Mouse (Mus musculus) heart, postnatal 0 days (tissue): ENCODE measurements around the gene Mas1. TPM values are rescaled to one million over a fixed set of nuclear protein-coding genes. Genes with fewer than 3 reads are reported as not detected.

Experiments used
- ATAC-seq: fragments of 200-750 bp; cut with Nextera tagmentation; 2 replicates; pipeline ENCODE4 v1.8.0; 2017; ENCODE audit warnings: low read depth, moderate number of reproducible peaks, moderate library complexity; ENCODE audit not compliant: insufficient read depth
- DNase-seq: peaks from one replicate; pipeline ENCODE4 v3.0.0-alpha.2; 2016; ENCODE audit warnings: low spot score
- H3K27ac ChIP-seq: fragments of 300-500 bp; sonication (generic); 2 replicates; pipeline ENCODE4 v1.5.1; 2014; ENCODE audit warnings: low read depth, mild to moderate bottlenecking
- H3K27me3 ChIP-seq: fragments of 300-500 bp; sonication (generic); 2 replicates; pipeline ENCODE4 v1.6.1; 2014; ENCODE audit warnings: low read length, mixed read lengths; ENCODE audit not compliant: control insufficient read depth, insufficient read depth
- H3K36me3 ChIP-seq: fragments of 300-500 bp; sonication (generic); replicated peaks from 2 replicates; pipeline ENCODE4 v1.6.1; 2014; ENCODE audit warnings: low read length, mixed read lengths; ENCODE audit not compliant: control insufficient read depth, insufficient read depth
- H3K4me1 ChIP-seq: fragments of 300-500 bp; sonication (generic); 2 replicates; pipeline ENCODE4 v1.6.1; 2014; ENCODE audit warnings: antibody characterized with exemption; ENCODE audit not compliant: control insufficient read depth, insufficient read depth
- H3K4me2 ChIP-seq: fragments of 300-500 bp; sonication (generic); 2 replicates; pipeline ENCODE4 v1.6.1; 2014; ENCODE audit warnings: low read depth, mild to moderate bottlenecking, low read length, moderate library complexity
- H3K4me3 ChIP-seq: fragments of 300-500 bp; sonication (generic); 2 replicates; pipeline ENCODE4 v1.5.1; 2014; ENCODE audit warnings: low read depth, low read length
- H3K9ac ChIP-seq: fragments of 300-500 bp; sonication (generic); replicated peaks from 2 replicates; pipeline ENCODE4 v1.6.1; 2014; ENCODE audit warnings: low read depth, low read length, mixed read lengths
- H3K9me3 ChIP-seq: fragments of 300-500 bp; sonication (generic); replicated peaks from 2 replicates; pipeline ENCODE4 v1.6.1; 2016; ENCODE audit warnings: low read length; ENCODE audit not compliant: control insufficient read depth
- CTCF ChIP-seq: IDR thresholded peaks from 2 replicates; pipeline ENCODE4 v1.5.1; 2016; ENCODE audit warnings: antibody characterized with exemption, control low read depth, low read depth
- EP300 ChIP-seq: IDR thresholded peaks from 2 replicates; pipeline ENCODE4 v1.6.1; 2016; ENCODE audit warnings: antibody characterized with exemption, low read depth
- WGBS: fragments of 180-500 bp; shearing (Covaris S2); extraction: QIAGEN DNeasy Blood & Tissue Kit; methylation state at CpG from one replicate; pipeline ENCODE4 v1.1.7; 2014; 5-methylcytosine and 5-hydroxymethylcytosine counted together
- polyA plus RNA-seq: library from polyadenylated mRNA; unstranded; fragments of >200 nt; fragmentation: Nextera tagmentation; extraction: Ambion mirVana; gene quantifications from 2 replicates; pipeline ENCODE4 v1.2.1, GENCODE M21; 2015
- total RNA-seq: library from RNA; depleted of rRNA; stranded (reverse); fragments of >200 nt; gene quantifications from 2 replicates; pipeline ENCODE4 v1.2.3, GENCODE M21; 2014; ENCODE audit warnings: low replicate concordance

Gene Mas1
- total and polyA plus RNA-seq, 2 experiments from 2014 or later: 0.27 TPM; not detected in 1

DNA sequence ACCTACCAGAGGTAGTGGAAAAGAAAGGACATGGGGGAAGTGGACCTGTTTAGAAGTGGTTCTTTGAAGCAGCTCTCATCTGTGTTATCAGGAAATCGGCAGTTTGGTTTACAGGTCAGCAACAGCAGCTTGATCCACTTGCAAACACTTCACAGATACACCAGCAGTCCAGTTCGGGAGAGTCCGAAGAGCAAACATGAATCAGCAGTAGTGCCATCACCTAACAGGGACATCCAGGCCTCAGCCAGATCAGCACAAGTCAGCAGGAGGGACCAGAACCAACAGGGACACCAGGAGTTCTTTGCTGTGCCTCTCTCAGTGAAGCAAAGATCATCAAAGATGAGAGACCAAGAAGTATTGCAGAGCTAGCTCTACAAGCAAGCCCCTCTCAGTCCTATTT lies 53.4 kb downstream of the Mas1 start:
- DNase-seq (no peak), ATAC-seq (no peak)
- Histone ChIP-seq H3K9me3 (0 out of 2 replicates have a peak, but pooled peaks cover 8% of the 10 kb centered on the region), H3K4me2 (no peak overlapping the region), H3K4me3 (no peak overlapping the region), H3K9ac (no peak overlapping the region), H3K36me3 (peaks cover 47% of the 10 kb centered on the region), H3K27me3 (no peaks in the 10 kb centered on the region), H3K4me1 (peaks cover 7% of the 10 kb centered on the region), H3K27ac (no peak overlapping the region)
- 64% methylated on average over 3 of the region's 3 CpGs for WGBS
- no peak for TF ChIP-seq EP300
- TF ChIP-seq CTCF: no peak

DNA sequence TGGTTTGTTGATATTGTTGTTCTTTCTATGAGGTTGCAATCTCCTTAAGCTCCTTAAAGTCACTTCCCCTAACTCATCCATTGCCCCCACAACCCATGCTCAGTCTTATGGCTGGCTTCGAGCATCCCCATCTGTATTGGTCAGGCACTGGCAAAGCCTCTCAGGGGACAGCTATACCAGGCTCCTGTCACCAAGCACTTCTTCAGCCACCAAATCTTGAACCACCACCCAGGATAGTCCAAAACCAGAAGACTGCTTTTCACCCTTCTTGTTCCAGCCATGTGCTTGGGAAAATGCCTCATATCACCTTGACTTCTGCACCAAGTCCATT lies 57.0 kb downstream of the Mas1 start:
- Histone ChIP-seq H3K27me3 (no peaks in the 10 kb centered on the region), H3K4me1 (peaks cover 14% of the 10 kb centered on the region), H3K4me3 (no peak overlapping the region), H3K36me3 (peaks cover 24% of the 10 kb centered on the region), H3K27ac (no peak overlapping the region), H3K9me3 (0 out of 2 replicates have a peak, but pooled peaks cover 8% of the 10 kb centered on the region), H3K4me2 (no peak overlapping the region), H3K9ac (no peak overlapping the region)
- WGBS: 64% methylated on average over 1 of the region's 1 CpGs
- DNase-seq (no peak), ATAC-seq (no peak)
- TF ChIP-seq CTCF: no peak
- TF ChIP-seq EP300: no peak

DNA sequence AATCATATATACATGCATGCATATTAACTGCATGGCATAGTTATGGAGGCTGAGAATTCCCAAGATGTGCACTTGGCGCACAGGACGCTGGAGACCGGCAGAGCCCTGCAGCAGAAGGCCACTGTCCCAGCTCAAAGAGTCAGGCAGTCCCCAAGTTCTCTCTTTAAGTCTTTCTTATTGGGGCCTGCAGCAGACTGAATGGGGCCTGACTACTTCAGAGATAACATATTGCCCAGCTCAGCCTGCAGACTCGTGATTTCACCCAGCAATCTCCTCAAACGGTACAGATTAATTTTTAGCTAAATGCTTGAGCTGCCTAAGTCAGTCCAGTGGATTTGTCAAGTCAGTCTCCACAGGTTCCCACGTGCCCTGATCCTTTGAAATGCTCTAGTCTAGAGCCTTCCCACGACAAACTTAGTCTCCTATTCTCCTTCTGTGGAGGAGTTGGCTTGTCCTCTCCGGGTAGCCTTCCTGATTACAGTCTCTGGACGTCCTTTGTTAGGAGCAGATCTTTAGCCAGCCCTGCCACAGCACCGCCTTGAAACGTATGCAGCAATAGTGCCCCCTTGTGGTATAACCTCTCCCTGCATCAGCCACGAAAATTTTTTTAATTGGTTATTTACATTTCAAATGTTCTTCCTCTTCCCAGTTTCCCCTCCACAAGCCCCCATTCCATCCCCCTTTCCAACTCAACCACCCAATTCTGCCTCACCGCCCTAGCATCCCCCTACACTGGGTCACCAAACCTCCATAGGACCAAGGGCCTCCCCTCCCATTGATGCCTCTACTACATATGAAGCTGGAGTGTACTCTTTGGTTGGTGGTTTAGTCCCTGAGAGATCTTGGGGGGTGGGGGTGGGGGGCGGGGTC lies 57.6 kb downstream of the Mas1 start:
- H3K4me1 ChIP-seq: peaks cover 14% of the 10 kb centered on the region
- DNase-seq (peak; percentile 91), ATAC-seq (peak; percentile 89)
- no peak overlapping the region for H3K4me3 ChIP-seq
- H3K4me2 ChIP-seq: no peak overlapping the region
- peak overlapping the region; percentile 81 for H3K27ac ChIP-seq
- peak; percentile 95 for TF ChIP-seq CTCF
- TF ChIP-seq EP300: no peak
- H3K36me3 ChIP-seq: peaks cover 20% of the 10 kb centered on the region
- 11% methylated on average over 14 of the region's 14 CpGs for WGBS
- H3K9ac ChIP-seq: no peak overlapping the region
- no peaks in the 10 kb centered on the region for H3K27me3 ChIP-seq
- 0 out of 2 replicates have a peak, but pooled peaks cover 8% of the 10 kb centered on the region for H3K9me3 ChIP-seq

- Histone ChIP-seq H3K27me3 (no peaks in the 10 kb centered on the region), H3K9me3 (0 out of 2 replicates have a peak, but pooled peaks cover 8% of the 10 kb centered on the region), H3K9ac (no peak overlapping the region), H3K27ac (peak overlapping the region; percentile 13; the same call in 1 of the 2 replicates), H3K36me3 (peaks cover 9% of the 10 kb centered on the region), H3K4me3 (no peak overlapping the region), H3K4me1 (peaks cover 14% of the 10 kb centered on the region), H3K4me2 (no peak overlapping the region)
- WGBS: 68% methylated on average over 6 of the region's 6 CpGs
- TF ChIP-seq EP300 (no peak), CTCF (no peak)
- ATAC-seq (no peak), DNase-seq (no peak)
Observed at GRCm38 (mm10) chr17:12808851-12809250, 59.1 kb downstream of the Mas1 start.

DNA sequence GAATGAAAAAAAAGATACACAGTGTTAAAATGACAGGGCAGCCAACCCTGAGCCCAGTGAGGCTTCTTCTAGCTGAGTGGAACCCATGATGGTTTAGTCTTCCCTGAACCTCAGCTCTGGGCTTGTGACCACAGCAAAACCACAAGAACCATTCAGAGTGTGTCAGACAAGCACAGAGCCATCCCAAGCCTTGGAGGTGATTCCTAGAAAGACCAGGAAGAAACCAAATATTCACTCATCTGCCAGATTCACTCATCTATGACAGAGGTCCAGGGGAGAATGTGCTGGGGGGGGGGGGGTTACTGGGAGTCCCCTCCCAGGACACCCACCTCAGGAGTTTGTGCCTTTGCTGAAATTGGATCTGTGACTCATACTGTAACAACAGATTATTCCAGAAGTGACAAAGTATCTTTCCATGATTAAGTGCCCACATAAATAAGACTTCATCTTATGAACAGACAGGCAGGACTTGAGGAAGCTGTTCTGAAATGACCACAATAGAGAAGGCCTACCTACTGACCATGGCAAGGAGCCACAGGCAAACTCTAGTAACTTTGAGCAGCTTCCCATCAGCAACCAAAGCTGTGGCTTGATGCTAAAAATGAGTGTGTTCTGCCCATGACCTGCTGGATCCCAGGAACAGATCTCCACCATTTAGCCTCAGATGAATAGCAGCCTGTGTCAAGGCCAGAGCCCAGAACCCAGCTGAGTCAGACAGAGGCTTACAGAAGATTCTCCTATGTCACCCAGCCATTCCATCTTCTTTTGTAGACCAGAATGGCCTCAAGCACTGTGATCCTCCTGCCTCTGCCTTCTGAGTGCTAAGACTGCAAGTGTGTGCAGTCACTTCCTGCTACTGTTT lies 63.1 kb downstream of the Mas1 start:
- H3K9me3 ChIP-seq: no peaks in the 10 kb centered on the region
- no peak overlapping the region for H3K4me2 ChIP-seq
- peaks cover 15% of the 10 kb centered on the region; the same call in 1 of the 2 replicates for H3K4me1 ChIP-seq
- DNase-seq (no peak), ATAC-seq (no peak)
- H3K36me3 ChIP-seq: no peaks in the 10 kb centered on the region; the same call in 1 of the 2 replicates
- no peak for TF ChIP-seq CTCF
- no peak for TF ChIP-seq EP300
- no peaks in the 10 kb centered on the region for H3K27me3 ChIP-seq
- H3K9ac ChIP-seq: no peak overlapping the region
- H3K4me3 ChIP-seq: no peak overlapping the region
- H3K27ac ChIP-seq: 0 out of 2 replicates have a peak overlapping the region, but pooled peaks have one; percentile 5
